Comparison of ENCODE assay signal across 25 mouse cellular contexts in genomic region chr9:14970211-14970610, GRCm38 (mm10).
DNase-seq lines count a peak whose midpoint lies in the region; ATAC-seq and TF ChIP-seq lines count a peak whose summit lies in the region.
"Had no signal": no experiment of that assay in that cellular context is flagged by ENCODE, and none has a peak within 500 bp of the region (broad histone marks: within the 10 kb centered on the region; RNA-seq: fewer than 3 reads in every experiment).

No protein-coding gene starts in this region.

- no peak for TF ChIP-seq RAD21 in MEL (IDR thresholded peaks at IDR 0.05; ENCODE audit: low read depth, low read length)

- H3K79me2 ChIP-seq in MEL (ENCODE audit: control insufficient read depth, insufficient read depth, low read length, poor library complexity) = no peaks in the 10 kb centered on the region

- WGBS in liver, embryonic 12.5 days (ENCODE audit: insufficient replicate concordance) = 54% methylated on average over 4 of the region's 4 CpGs
- WGBS in liver, embryonic 11.5 days = 67% methylated on average over 4 of the region's 4 CpGs
- WGBS in liver, embryonic 16.5 days (ENCODE audit: insufficient replicate concordance) = 52% methylated on average over 4 of the region's 4 CpGs
- whole genome bisulfite sequencing in hindbrain, embryonic 11.5 days = 88% methylated on average over 4 of the region's 4 CpGs

- H3K36me3 ChIP-seq in liver, embryonic 12.5 days = no peaks in the 10 kb centered on the region
- H3K36me3 ChIP-seq in liver, embryonic 11.5 days (ENCODE audit: control insufficient read depth, insufficient read depth, low read length) = no peaks in the 10 kb centered on the region
- H3K36me3 ChIP-seq in MEL (ENCODE audit: control insufficient read depth in 1 of 2, insufficient read depth in 2 of 2, low read length in 2 of 2) = peaks cover 0 to 47% of the 10 kb centered on the region in 2 experiments; a peak in 2 of 4 replicates
- no peaks in the 10 kb centered on the region for H3K36me3 ChIP-seq in liver, embryonic 16.5 days (ENCODE audit: control insufficient read depth, insufficient read depth)
- H3K36me3 ChIP-seq in hindbrain, embryonic 11.5 days (ENCODE audit: control insufficient read depth, insufficient read depth, low read length) = no peaks in the 10 kb centered on the region
- H3K36me3 ChIP-seq: forebrain, embryonic 10.5 days; heart, embryonic 12.5 days; heart, embryonic 15.5 days; hindbrain, embryonic 12.5 days; hindbrain, embryonic 15.5 days had no signal

- no peak for TF ChIP-seq CTCF in MEL (IDR thresholded peaks at IDR 0.05 in 2 of 3, conservative IDR thresholded peaks at IDR 0.05 in 1 of 3; ENCODE audit: control insufficient read depth in 1 of 3, insufficient read depth in 1 of 3, low read depth in 2 of 3, low read length in 3 of 3, poor library complexity in 1 of 3, severe bottlenecking in 1 of 3)

- peaks cover 44% of the 10 kb centered on the region for H3K4me1 ChIP-seq in liver, embryonic 12.5 days
- H3K4me1 ChIP-seq in liver, embryonic 11.5 days (replicated peaks; ENCODE audit: control insufficient read depth, insufficient read depth, low read length) = 0 out of 2 replicates have a peak, but pooled peaks cover 3% of the 10 kb centered on the region
- H3K4me1 ChIP-seq in MEL (ENCODE audit: control insufficient read depth in 1 of 2, insufficient read depth in 2 of 2, low read length in 2 of 2) = peaks cover 32 to 43% of the 10 kb centered on the region in 2 experiments
- H3K4me1 ChIP-seq in liver, embryonic 16.5 days (ENCODE audit: control insufficient read depth, low read depth, low read length) = peaks cover 20% of the 10 kb centered on the region
- H3K4me1 ChIP-seq in hindbrain, embryonic 11.5 days (replicated peaks; ENCODE audit: control insufficient read depth, insufficient read depth, low read length) = no peaks in the 10 kb centered on the region
- H3K4me1 ChIP-seq: forebrain, embryonic 10.5 days; forebrain, embryonic 13.5 days; heart, embryonic 12.5 days; heart, embryonic 15.5 days; hindbrain, embryonic 12.5 days; hindbrain, embryonic 15.5 days had no signal

- H3K27ac ChIP-seq in liver, embryonic 12.5 days = peak overlapping the region; percentile 73
- H3K27ac ChIP-seq in liver, embryonic 11.5 days (ENCODE audit: low read depth, low read length) = no peak overlapping the region
- no peak overlapping the region; the same call in 1 of the 2 replicates for H3K27ac ChIP-seq in MEL (ENCODE audit: control insufficient read depth, low read depth, low read length)
- peak overlapping the region; percentile 59 for H3K27ac ChIP-seq in liver, embryonic 16.5 days (ENCODE audit: low read length)
- H3K27ac ChIP-seq in hindbrain, embryonic 11.5 days (ENCODE audit: low read depth, low read length) = no peak overlapping the region
- H3K27ac ChIP-seq: forebrain, embryonic 10.5 days; forebrain, embryonic 13.5 days; heart, embryonic 15.5 days; hindbrain, embryonic 12.5 days; hindbrain, embryonic 15.5 days had no signal

- ATAC-seq in liver, embryonic 12.5 days = no peak
- ATAC-seq in liver, embryonic 11.5 days (replicated peaks; ENCODE audit: low FRiP score) = no peak
- no peak for ATAC-seq in liver, embryonic 16.5 days (ENCODE audit: low read depth)
- ATAC-seq in hindbrain, embryonic 11.5 days (ENCODE audit: low FRiP score) = no peak
- ATAC-seq: forebrain, embryonic 13.5 days; forebrain, embryonic 16.5 days; Patski had no signal

- no peak for DNase-seq in liver, embryonic 11.5 days (ENCODE audit: low spot score)
- peak; percentile 21 for DNase-seq in 416B (ENCODE audit: low read depth)
- DNase-seq in MEL (ENCODE audit: low read depth, low spot score) = peak; percentile 68
- DNase-seq in right cerebral cortex, postnatal 25 days = no peak
- DNase-seq in hindbrain, embryonic 11.5 days (ENCODE audit: low spot score) = no peak
- DNase-seq: adrenal gland, postnatal 10 days; adrenal gland, postnatal 36 days; cerebellum, adult 11-12 months; cerebellum, adult 8-10 months; cerebellum, postnatal 14 days; gastrocnemius, postnatal 10 days; gastrocnemius, postnatal 36 days; heart, adult 18-20 months; heart, postnatal 10 days; heart, postnatal 36 days had no signal

- TF ChIP-seq EP300 in MEL (IDR thresholded peaks at IDR 0.05; ENCODE audit: low read depth in 1 of 2, low read length in 2 of 2) = no peak

- no peaks in the 10 kb centered on the region for H3K27me3 ChIP-seq in liver, embryonic 12.5 days (replicated peaks)
- H3K27me3 ChIP-seq in liver, embryonic 11.5 days (replicated peaks; ENCODE audit: control insufficient read depth, insufficient read depth, low read length) = no peaks in the 10 kb centered on the region
- no peaks in the 10 kb centered on the region for H3K27me3 ChIP-seq in MEL (ENCODE audit: control insufficient read depth in 1 of 2, insufficient read depth in 2 of 2, low read length in 2 of 2)
- H3K27me3 ChIP-seq in liver, embryonic 16.5 days (ENCODE audit: control insufficient read depth, insufficient read depth, low read depth, low read length) = no peaks in the 10 kb centered on the region
- H3K27me3 ChIP-seq in hindbrain, embryonic 11.5 days (ENCODE audit: control insufficient read depth, insufficient read depth, low read length) = no peaks in the 10 kb centered on the region
- H3K27me3 ChIP-seq: forebrain, embryonic 13.5 days; heart, embryonic 12.5 days; heart, embryonic 15.5 days; hindbrain, embryonic 12.5 days; hindbrain, embryonic 15.5 days had no signal

- no peak for TF ChIP-seq POLR2A in MEL (IDR thresholded peaks at IDR 0.05; ENCODE audit: control insufficient read depth in 1 of 2, insufficient read depth in 1 of 2, low read depth in 1 of 2, low read length in 2 of 2, poor library complexity in 1 of 2)

- H3K9me3 ChIP-seq in liver, embryonic 12.5 days (replicated peaks) = no peaks in the 10 kb centered on the region
- no peaks in the 10 kb centered on the region for H3K9me3 ChIP-seq in liver, embryonic 11.5 days (ENCODE audit: control insufficient read depth, low read length)
- no peaks in the 10 kb centered on the region for H3K9me3 ChIP-seq in MEL (replicated peaks; ENCODE audit: insufficient read depth, low read length)
- H3K9me3 ChIP-seq in liver, embryonic 16.5 days (replicated peaks; ENCODE audit: control insufficient read depth, low read length) = no peaks in the 10 kb centered on the region
- no peaks in the 10 kb centered on the region for H3K9me3 ChIP-seq in hindbrain, embryonic 11.5 days (ENCODE audit: control insufficient read depth, low read length)
- H3K9me3 ChIP-seq: forebrain, embryonic 10.5 days; forebrain, embryonic 13.5 days; heart, embryonic 12.5 days; heart, embryonic 15.5 days; hindbrain, embryonic 12.5 days; hindbrain, embryonic 15.5 days had no signal

- no peak overlapping the region for H3K9ac ChIP-seq in liver, embryonic 12.5 days
- no peak overlapping the region for H3K9ac ChIP-seq in liver, embryonic 11.5 days (ENCODE audit: low read depth, low read length)
- no peak overlapping the region for H3K9ac ChIP-seq in MEL (ENCODE audit: control insufficient read depth, low read depth, low read length, poor library complexity, severe bottlenecking)
- H3K9ac ChIP-seq in liver, embryonic 16.5 days (ENCODE audit: low read depth, low read length) = no peak overlapping the region
- no peak overlapping the region for H3K9ac ChIP-seq in hindbrain, embryonic 11.5 days (ENCODE audit: low read depth, low read length)
- H3K9ac ChIP-seq: forebrain, embryonic 13.5 days; heart, embryonic 12.5 days; heart, embryonic 15.5 days; hindbrain, embryonic 12.5 days; hindbrain, embryonic 15.5 days had no signal

- no peak overlapping the region for H3K4me3 ChIP-seq in liver, embryonic 12.5 days
- H3K4me3 ChIP-seq in liver, embryonic 11.5 days (ENCODE audit: low read depth, low read length) = no peak overlapping the region
- no peak overlapping the region for H3K4me3 ChIP-seq in MEL (ENCODE audit: control insufficient read depth in 1 of 2, insufficient read depth in 1 of 2, low read depth in 2 of 2, low read length in 2 of 2)
- no peak overlapping the region for H3K4me3 ChIP-seq in liver, embryonic 16.5 days (ENCODE audit: low read depth, low read length)
- no peak overlapping the region for H3K4me3 ChIP-seq in hindbrain, embryonic 11.5 days (ENCODE audit: low read depth, low read length)
- H3K4me3 ChIP-seq: forebrain, embryonic 10.5 days; forebrain, embryonic 13.5 days; heart, embryonic 12.5 days; heart, embryonic 15.5 days; hindbrain, embryonic 12.5 days; hindbrain, embryonic 15.5 days had no signal

- peak overlapping the region; percentile 46; the same call in 1 of the 2 replicates for H3K4me2 ChIP-seq in liver, embryonic 12.5 days
- H3K4me2 ChIP-seq in liver, embryonic 11.5 days = no peak overlapping the region
- no peak overlapping the region for H3K4me2 ChIP-seq in liver, embryonic 16.5 days (ENCODE audit: low read depth, low read length)
- no peak overlapping the region for H3K4me2 ChIP-seq in hindbrain, embryonic 11.5 days (replicated peaks; ENCODE audit: low read depth, low read length)
- H3K4me2 ChIP-seq: forebrain, embryonic 13.5 days; heart, embryonic 12.5 days; heart, embryonic 15.5 days; hindbrain, embryonic 12.5 days; hindbrain, embryonic 15.5 days had no signal

TF ChIP-seq in MEL, 35 proteins besides CTCF, POLR2A, EP300 and RAD21:
- 0 out of 2 replicates have a peak, but pooled peaks have one; percentile 17 for TF ChIP-seq TBP (IDR thresholded peaks at IDR 0.05; ENCODE audit: low read depth, low read length)
- 0 out of 2 replicates have a peak, but pooled peaks have one; percentile 1 for TF ChIP-seq GATA1 (IDR thresholded peaks at IDR 0.05; ENCODE audit: low read depth, low read length)
- TF ChIP-seq MXI1 (IDR thresholded peaks at IDR 0.05; ENCODE audit: low read depth, low read length) = no peak
- TF ChIP-seq ZC3H11A (IDR thresholded peaks at IDR 0.05; ENCODE audit: low read depth, low read length) = no peak
TF ChIP-seq in MEL: peak in this region for 2.

Comparison
In these comparisons a context has a peak if more than half of its experiments do, and no peak if none do; other contexts are left out.
1. H3K27ac ChIP-seq: peak in liver, embryonic 12.5 days (single experiment) and liver, embryonic 16.5 days (single experiment); none in liver, embryonic 11.5 days (single experiment), MEL (single experiment) and hindbrain, embryonic 11.5 days (single experiment).
2. DNase-seq: peak in 416B (single experiment) and MEL (single experiment); none in liver, embryonic 11.5 days (single experiment), right cerebral cortex, postnatal 25 days (single experiment) and hindbrain, embryonic 11.5 days (single experiment).